Mouse (Mus musculus): ENCODE data around the gene Sfxn2.

The Sfxn2 gene

GRCm38 (mm10) chr19:46599375-46600256 lies 26.5 kb downstream of the Sfxn2 start:
- DNase-seq (ENCODE audit: low read depth, low spot score), result no peak

DNA sequence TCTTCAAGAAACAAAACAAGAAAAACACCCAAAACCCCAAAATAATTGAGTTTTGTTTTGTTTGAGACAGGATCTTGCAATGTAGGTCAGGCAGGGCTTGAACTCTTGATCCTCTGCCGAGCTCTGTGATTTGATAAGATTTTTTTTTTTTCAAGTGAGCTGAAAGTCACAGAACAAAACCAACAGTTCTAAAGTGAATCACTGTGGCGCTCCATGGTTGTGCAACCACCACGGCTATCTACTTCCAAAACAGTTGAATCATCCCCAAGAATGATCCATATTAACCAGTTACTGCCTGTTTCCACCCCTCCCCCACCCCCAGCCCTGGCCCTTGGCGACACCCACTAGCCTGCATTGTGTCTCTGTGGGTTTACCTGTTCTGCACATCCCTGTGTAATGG lies 27.2 kb downstream of the Sfxn2 start:
- no peak for DNase-seq (ENCODE audit: low read depth, low spot score)

DNA sequence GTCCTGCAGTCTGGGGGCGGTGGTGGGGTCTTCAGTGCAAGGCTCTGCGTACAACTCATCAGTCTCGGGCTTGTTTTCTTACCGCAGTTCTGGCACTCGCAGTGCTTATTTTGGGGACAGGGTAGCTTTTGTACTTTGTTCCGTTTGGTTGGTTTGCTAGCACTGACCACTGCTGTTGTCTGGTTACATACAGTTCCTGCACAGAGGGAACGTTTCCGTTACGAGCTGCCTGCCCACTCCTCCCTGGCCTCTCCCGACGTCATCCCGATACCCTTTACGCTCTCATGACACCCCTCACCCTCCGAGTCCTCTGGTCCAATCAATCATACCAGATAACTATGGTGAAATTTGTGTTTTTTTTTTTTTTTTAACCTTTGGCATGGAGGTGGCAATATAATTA lies 28.3 kb downstream of the Sfxn2 start:
- no peak for DNase-seq (ENCODE audit: low read depth, low spot score)

DNA sequence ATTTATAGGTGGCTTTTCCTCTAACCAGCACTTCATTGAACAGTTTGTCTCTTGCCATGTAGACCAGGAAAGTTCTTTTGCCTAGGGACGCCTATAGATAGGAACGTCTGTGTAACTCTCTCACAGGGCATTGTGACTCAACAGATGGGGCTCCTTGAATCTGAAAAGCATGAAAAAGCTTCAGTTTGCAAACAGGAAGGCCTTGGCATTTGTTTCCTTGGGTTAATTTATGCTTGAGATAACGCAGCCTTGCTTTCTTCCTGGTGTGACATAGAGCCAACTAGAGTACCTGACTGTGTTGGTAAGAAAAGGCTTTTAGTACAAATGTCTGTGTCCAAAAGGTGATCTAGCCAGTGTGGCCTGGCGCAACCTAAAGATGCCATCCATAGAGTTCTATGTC lies 29.2 kb downstream of the Sfxn2 start:
- DNase-seq (ENCODE audit: low read depth, low spot score), result no peak

DNA sequence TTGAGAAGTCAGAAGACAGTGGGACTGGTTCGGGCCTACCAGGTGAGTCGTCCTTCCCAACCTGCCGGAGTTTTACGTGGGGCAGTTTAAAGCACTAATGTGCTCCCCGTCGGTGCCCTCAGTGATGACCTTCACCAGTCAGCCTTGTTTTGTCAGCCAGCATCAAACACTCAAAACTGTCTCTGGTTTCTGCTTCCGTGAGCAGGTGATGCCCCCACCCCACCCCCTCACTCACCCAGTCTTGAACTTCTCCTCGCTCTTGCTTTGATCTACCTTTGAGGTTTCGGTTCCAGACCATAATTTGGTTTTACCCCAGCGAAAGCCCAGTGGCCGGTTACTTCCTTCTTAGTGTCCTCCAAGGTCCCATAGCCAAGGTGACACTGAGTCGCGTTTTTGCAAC lies 33.6 kb downstream of the Sfxn2 start:
- DNase-seq (ENCODE audit: low read depth, low spot score), result no peak

- DNase-seq (ENCODE audit: low read depth, low spot score), result no peak
These were observed 34.3 kb downstream of the Sfxn2 start for GRCm38 (mm10) chr19:46607424-46607823.

GRCm38 (mm10) chr19:46608158-46608557 lies 35.0 kb downstream of the Sfxn2 start:
- DNase-seq (ENCODE audit: low read depth, low spot score), result no peak

- no peak for DNase-seq (ENCODE audit: low read depth, low spot score)
These were observed 43.2 kb downstream of the Sfxn2 start for GRCm38 (mm10) chr19:46616378-46616777.

- no peak for DNase-seq (ENCODE audit: low read depth, low spot score)
These were observed 44.2 kb downstream of the Sfxn2 start for GRCm38 (mm10) chr19:46617361-46617760.

GRCm38 (mm10) chr19:46618322-46618721 lies 45.2 kb downstream of the Sfxn2 start:
- no peak for DNase-seq (ENCODE audit: low read depth, low spot score)

DNA sequence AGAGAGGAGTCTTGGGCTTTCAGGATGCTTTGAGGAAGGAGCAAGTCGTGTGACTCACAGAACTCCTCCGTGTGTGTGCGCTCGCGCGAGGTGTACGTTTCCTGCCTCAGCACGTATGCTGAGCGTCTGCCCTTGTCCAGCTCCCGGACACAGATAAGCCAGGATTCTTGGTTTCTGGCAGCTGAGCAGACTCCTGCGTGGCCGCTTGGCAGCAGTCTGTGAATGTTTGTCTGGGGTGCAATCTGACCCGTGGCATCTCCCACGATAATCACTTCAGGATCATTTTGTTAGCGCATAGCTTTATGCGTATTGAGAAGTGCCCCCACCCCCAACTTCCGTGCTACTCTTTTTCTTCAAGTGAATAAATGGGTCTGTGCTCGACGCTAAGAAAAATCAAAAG lies 45.8 kb downstream of the Sfxn2 start:
- DNase-seq (ENCODE audit: low read depth, low spot score), result no peak

- DNase-seq (ENCODE audit: low read depth, low spot score), result no peak
These were observed 46.4 kb downstream of the Sfxn2 start for GRCm38 (mm10) chr19:46619518-46619917.

GRCm38 (mm10) chr19:46620016-46620808 lies 47.0 kb downstream of the Sfxn2 start:
- no peak for DNase-seq (ENCODE audit: low read depth, low spot score)

DNA sequence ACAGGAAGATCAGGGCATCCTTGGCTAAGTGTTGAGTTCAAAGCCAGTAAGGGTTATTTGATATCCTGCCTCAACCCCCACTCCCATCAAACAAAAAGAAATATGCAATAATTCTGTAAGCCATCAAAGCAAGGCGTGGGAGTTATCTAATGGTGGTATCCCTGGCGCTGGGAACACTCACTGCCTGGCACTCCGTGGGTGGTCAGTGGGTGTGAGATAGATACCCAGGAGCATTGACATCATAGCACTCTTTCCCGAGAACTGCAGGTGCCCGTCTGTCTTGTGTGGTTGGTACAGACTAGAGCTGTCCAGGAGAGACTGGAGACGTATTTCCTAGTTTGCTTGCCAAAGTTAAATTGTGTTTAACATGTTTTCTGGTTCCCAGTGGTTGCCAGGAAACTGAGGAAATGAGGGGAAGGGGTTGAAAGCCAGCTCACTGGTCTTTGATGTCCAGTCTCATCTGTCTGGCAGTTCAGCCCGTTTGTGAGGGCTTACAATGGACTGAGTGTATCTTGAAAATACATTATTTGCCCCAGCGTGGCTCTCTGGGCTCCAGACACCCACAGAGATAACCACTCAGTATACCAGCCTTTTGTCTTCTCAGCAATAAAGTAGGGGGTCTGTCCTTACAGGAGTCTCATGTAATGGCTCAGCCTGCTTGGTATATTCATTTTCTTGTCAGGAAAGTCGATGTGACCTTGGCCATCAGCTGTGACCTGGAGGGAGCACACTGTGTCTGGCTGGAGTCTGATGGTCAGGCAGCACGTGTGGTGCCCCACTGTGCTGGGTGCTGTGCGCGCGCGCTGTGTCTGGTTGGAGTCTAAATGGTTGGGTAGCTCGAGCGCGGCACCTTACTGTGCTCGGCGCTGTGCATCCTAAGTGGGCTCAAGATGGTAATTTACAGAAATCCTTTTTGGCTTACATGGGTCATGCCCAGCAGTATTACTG lies 48.3 kb downstream of the Sfxn2 start:
- no peak for DNase-seq (ENCODE audit: low read depth, low spot score)

- DNase-seq (ENCODE audit: low read depth, low spot score), result no peak
These were observed 49.6 kb downstream of the Sfxn2 start for GRCm38 (mm10) chr19:46622659-46623193.

DNA sequence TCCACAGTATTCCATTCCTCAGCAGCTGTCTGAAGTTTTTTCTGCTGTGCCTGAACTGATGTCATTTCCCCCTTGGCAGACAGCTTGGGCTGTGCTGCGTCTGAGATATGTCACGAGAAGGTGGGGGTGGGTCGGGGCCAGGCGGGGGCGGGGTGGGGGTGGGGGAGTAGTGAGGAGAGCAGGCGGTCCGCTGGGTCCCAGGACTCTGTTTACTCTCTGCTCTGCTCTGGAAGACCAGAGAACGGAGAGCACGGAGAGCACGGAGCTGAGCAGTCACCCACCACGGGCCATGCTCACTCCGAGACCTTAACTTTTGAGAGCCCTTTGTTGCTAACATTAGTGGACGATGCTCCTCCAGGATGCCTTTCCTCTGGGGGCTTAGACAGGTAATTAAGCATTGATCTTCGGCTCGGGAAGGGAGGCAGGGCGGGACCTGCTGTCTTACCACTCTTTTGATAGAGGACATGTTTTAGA lies 50.1 kb downstream of the Sfxn2 start:
- DNase-seq (ENCODE audit: low read depth, low spot score), result no peak

DNA sequence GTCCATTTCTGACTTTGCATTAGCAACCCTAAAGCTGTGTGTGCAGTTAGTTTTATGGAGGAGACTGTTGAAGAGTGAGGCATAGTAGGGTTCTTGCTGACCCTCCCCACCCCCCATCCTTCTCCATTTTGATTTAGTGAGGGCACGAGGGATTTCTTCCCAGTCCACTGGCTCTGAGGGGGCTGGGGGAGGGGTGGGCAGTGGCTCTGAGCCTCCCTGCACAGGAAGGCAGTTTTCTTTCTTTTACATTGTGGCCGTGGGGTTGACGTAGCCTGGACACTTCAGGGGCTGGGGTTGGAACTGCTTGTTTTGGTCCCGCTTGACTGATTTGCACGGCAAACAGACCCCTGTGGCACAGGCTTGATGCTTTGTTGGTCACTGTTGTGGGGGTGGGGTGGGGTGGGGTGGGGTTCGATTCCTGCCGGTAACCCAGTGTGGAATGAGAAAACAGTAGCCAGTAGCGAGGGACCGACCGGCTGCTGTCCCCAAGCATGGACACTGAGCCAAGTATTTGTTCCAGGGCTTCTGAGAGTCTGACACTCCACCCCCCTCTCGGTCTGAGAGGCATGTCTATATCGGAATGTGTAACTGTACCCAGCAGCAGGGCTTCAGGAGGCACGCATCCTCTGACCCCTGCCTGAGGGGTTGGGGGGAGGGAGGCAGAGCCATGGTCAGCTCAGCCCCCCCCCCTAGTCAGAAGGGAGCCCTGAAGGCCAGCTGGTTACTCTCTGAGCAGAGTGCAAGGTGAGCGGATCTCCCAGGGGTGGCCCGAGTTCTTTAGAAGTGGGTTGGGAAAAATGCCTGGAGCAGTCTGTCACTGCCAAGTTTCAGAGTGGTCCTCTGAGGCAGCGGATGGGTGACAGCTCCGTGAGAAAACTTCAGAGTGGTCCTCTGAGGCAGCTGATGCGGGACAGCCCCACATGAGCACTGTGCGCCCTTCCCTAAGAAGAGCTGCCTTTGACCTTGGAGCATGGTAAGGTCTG lies 50.9 kb downstream of the Sfxn2 start:
- no peak for DNase-seq (ENCODE audit: low read depth, low spot score)

GRCm38 (mm10) chr19:46625015-46625414 lies 51.9 kb downstream of the Sfxn2 start:
- DNase-seq (ENCODE audit: low read depth, low spot score), result no peak

DNA sequence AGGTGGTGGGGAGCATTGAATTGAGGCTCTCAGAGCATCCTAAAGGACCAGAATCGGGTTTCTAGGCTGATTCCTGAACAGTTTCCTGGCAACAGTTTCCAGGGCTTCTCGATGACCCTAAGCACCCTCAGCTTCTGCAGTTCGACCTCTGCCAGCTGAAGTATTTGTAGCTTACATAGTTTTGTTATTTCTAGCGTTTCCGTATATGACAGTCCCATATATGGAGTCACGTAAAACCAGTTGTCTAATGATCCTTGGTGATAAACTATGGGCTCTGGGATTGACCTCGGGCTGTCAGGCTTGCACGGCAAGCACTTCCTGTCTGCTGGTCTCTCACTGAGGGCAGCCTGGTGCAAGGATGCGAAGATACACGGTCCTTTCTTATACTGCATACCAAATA lies 52.4 kb downstream of the Sfxn2 start:
- DNase-seq (ENCODE audit: low read depth, low spot score), result no peak

DNA sequence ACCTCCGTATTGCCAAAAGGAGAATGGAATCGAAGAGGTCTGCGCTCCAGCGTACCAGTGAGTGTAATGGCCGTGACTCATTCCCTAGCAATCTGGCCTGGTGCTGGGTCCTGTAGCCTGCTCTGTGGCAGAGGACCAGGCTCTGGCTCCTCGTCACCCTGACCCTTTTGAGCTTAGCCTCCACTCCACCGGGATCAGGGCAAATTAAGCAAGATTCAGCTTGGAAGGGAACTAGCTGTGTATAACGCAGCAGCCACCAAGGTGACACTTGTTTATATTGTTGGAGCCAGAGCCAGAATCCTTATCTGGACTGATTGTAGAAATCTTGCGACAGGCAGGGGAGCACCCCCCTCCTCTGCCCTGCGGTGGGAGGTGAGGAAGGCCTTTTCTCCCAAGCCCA lies 55.2 kb downstream of the Sfxn2 start:
- DNase-seq (ENCODE audit: low read depth, low spot score), result no peak
